Mouse (Mus musculus) retina, embryonic 14.5 days (tissue): ENCODE measurements around the gene Dnah11.
A peak's percentile ranks its signal among the peaks of the same experiment; 100 is the strongest.

Source experiments
- DNase-seq: peaks from one replicate; pipeline ENCODE4 v3.0.0-alpha.2; 2015; ENCODE audit warnings: low spot score

Dnah11 gene

GRCm38 (mm10) chr12:118198386-118199093 lies at the start of gene Dnah11:
TSS of gene Dnah11 (minus strand) at chr12:118199043.
- DNase-seq: peak; percentile 80

- DNase-seq: no peak
These were observed 22.3 kb upstream of the Dnah11 start for GRCm38 (mm10) chr12:118221182-118221581.

GRCm38 (mm10) chr12:118220062-118220461 lies 21.2 kb upstream of the Dnah11 start:
- DNase-seq: no peak

- DNase-seq: no peak
These were observed 13.3 kb upstream of the Dnah11 start for GRCm38 (mm10) chr12:118212163-118212562.

- DNase-seq: no peak
These were observed 2.3 kb downstream of the Dnah11 start for GRCm38 (mm10) chr12:118196583-118196982.

- no peak for DNase-seq
These were observed 9.3 kb downstream of the Dnah11 start for GRCm38 (mm10) chr12:118189535-118189934.

GRCm38 (mm10) chr12:118187663-118188062 lies 11.2 kb downstream of the Dnah11 start:
- DNase-seq: peak; percentile 42

- peak; percentile 90 for DNase-seq
These were observed 11.9 kb downstream of the Dnah11 start for GRCm38 (mm10) chr12:118186881-118187489.

GRCm38 (mm10) chr12:118186120-118186880 lies 12.5 kb downstream of the Dnah11 start:
- DNase-seq: peak; percentile 30

GRCm38 (mm10) chr12:118184731-118185130 lies 14.1 kb downstream of the Dnah11 start:
- no peak for DNase-seq

GRCm38 (mm10) chr12:118177756-118178155 lies 21.1 kb downstream of the Dnah11 start:
- no peak for DNase-seq

- no peak for DNase-seq
These were observed 34.1 kb downstream of the Dnah11 start for GRCm38 (mm10) chr12:118164785-118165184.

- no peak for DNase-seq
These were observed 41.9 kb downstream of the Dnah11 start for GRCm38 (mm10) chr12:118156986-118157385.

GRCm38 (mm10) chr12:118147521-118148033 lies 51.3 kb downstream of the Dnah11 start:
- no peak for DNase-seq

GRCm38 (mm10) chr12:118128116-118128515 lies 70.7 kb downstream of the Dnah11 start:
- no peak for DNase-seq

GRCm38 (mm10) chr12:118119668-118120067 lies 79.2 kb downstream of the Dnah11 start:
- DNase-seq: no peak

- DNase-seq: no peak
These were observed 86.2 kb downstream of the Dnah11 start for GRCm38 (mm10) chr12:118112599-118112998.

- no peak for DNase-seq
These were observed 86.9 kb downstream of the Dnah11 start for GRCm38 (mm10) chr12:118111896-118112295.

- peak; percentile 54 for DNase-seq
These were observed 91.1 kb downstream of the Dnah11 start for GRCm38 (mm10) chr12:118107719-118108118.

- peak; percentile 32 for DNase-seq
These were observed 94.3 kb downstream of the Dnah11 start for GRCm38 (mm10) chr12:118104520-118104919.

- DNase-seq: peak; percentile 54
These were observed 99.1 kb downstream of the Dnah11 start for GRCm38 (mm10) chr12:118099694-118100093.

- no peak for DNase-seq
These were observed 100.6 kb downstream of the Dnah11 start for GRCm38 (mm10) chr12:118098257-118098656.

GRCm38 (mm10) chr12:118094946-118095345 lies 103.9 kb downstream of the Dnah11 start:
- DNase-seq: no peak
